Mouse (Mus musculus) 3T3-L1 (cell line): Measurements from ENCODE around the gene Siae.

ENCODE experiments used
- DNase-seq: peaks from one replicate; pipeline ENCODE4 v3.0.0-alpha.2; 2015; ENCODE audit warnings: low read depth, low spot score

Gene Siae

GRCm38 (mm10) chr9:37540701-37541575 lies 14.6 kb upstream of the Siae start:
- DNase-seq: no peak

- DNase-seq: no peak
Observed at GRCm38 (mm10) chr9:37541851-37542642, 13.5 kb upstream of the Siae start.

GRCm38 (mm10) chr9:37543869-37544440 lies 11.5 kb upstream of the Siae start:
- no peak for DNase-seq

GRCm38 (mm10) chr9:37544447-37545165 lies 10.9 kb upstream of the Siae start:
- DNase-seq: peak; percentile 71

- no peak for DNase-seq
Observed at GRCm38 (mm10) chr9:37545166-37545610, 10.3 kb upstream of the Siae start.

- no peak for DNase-seq
Observed at GRCm38 (mm10) chr9:37545847-37546452, 9.5 kb upstream of the Siae start.

- DNase-seq: peak; percentile 28
Observed at GRCm38 (mm10) chr9:37546889-37547288, 8.6 kb upstream of the Siae start.

- DNase-seq: no peak
Observed at GRCm38 (mm10) chr9:37550435-37550834, 5.1 kb upstream of the Siae start.

GRCm38 (mm10) chr9:37551751-37552531 lies 3.6 kb upstream of the Siae start:
- DNase-seq: no peak

- peak; percentile 37 for DNase-seq
Observed at GRCm38 (mm10) chr9:37552536-37553293, 2.8 kb upstream of the Siae start, which contains the start of gene Nrgn. Gene Nrgn, minus strand, starts transcription at chr9:37552904.

GRCm38 (mm10) chr9:37554279-37554678 lies 1.2 kb upstream of the Siae start:
- DNase-seq: peak; percentile 10

- DNase-seq: no peak
Observed at GRCm38 (mm10) chr9:37556366-37556765, 868 bp downstream of the Siae start.

- DNase-seq: no peak
Observed at GRCm38 (mm10) chr9:37560617-37561016, 5.1 kb downstream of the Siae start.

- no peak for DNase-seq
Observed at GRCm38 (mm10) chr9:37563805-37564204, 8.3 kb downstream of the Siae start.

GRCm38 (mm10) chr9:37567019-37567418 lies 11.5 kb downstream of the Siae start:
- DNase-seq: no peak

- DNase-seq: no peak
Observed at GRCm38 (mm10) chr9:37567454-37567853, 12.0 kb downstream of the Siae start.

- no peak for DNase-seq
Observed at GRCm38 (mm10) chr9:37567892-37568604, 12.6 kb downstream of the Siae start.

GRCm38 (mm10) chr9:37568605-37569214 lies 13.2 kb downstream of the Siae start:
- no peak for DNase-seq
